Mouse (Mus musculus): ENCODE data around the gene Acmsd.

GRCm38 (mm10) chr1:127765468-127765867 is 36.3 kb downstream of the Acmsd start:
- no peak for TF ChIP-seq HCFC1 (IDR thresholded peaks at IDR 0.05; ENCODE audit: borderline replicate concordance, insufficient read depth, low read length)
- no peak for TF ChIP-seq MAFK (IDR thresholded peaks at IDR 0.05; ENCODE audit: insufficient read depth, low read depth, low read length)
- no peak; the same call in 1 of the 2 replicates for TF ChIP-seq ZC3H11A (IDR thresholded peaks at IDR 0.05; ENCODE audit: borderline replicate concordance, low read depth, low read length)
- no peak for TF ChIP-seq ZNF384 (IDR thresholded peaks at IDR 0.05; ENCODE audit: low read depth, low read length)
